Mouse (Mus musculus) testis, adult 2 months (tissue): ENCODE results near the gene Scd3.

Experiments used
- CTCF ChIP-seq: fragments of 200-500 bp; IDR thresholded peaks from 2 replicates; pipeline ENCODE4 v1.5.1; 2012; ENCODE audit warnings: low read depth, mild to moderate bottlenecking, inconsistent platforms, low read length, moderate library complexity; ENCODE audit not compliant: control insufficient read depth, insufficient read depth, insufficient replicate concordance
- POLR2A ChIP-seq: fragments of 200-500 bp; IDR thresholded peaks from 2 replicates; pipeline ENCODE4 v1.6.1; 2012; ENCODE audit warnings: low read depth, mild to moderate bottlenecking, inconsistent platforms, low read length, moderate library complexity; ENCODE audit not compliant: control insufficient read depth

DNA sequence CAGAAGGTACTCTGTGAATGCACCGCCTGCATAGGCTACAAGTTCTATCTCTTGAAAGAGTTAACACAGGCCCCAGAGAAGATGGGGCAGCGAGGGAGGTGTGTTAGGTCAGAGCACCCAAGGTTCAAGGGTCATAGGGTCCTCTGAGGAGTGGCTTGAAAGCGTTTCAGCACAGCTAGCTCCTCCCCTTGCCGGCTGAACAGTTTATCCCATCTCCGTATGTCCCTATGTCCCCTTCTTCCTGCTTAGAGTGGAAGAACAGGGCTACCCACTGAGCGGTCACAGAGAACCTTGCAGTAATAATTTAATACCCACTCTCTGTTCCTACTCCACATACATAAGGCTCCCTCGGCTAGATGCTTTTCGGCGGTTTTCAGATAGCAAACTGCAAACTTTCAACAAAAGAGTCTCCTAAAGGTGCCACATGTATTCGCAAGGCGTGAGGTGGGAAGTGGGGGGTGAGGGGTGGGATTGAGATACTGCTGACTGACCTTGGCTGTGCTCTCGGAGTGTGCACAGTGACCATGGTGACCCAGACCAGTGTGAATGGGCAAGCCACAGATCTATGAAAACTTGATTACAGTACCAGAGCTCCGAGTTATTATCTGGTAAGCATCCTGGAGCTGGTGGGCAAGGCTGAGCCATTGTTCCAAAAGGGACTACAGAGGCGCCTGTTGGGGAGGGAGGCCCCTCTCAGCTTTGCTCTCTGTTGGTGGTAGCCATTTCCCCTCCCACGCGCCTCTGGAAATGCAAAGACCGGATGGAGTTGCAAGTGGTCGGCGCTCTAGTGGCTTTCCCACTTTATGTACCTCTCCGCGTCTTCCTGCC is 90.1 kb downstream of the Scd3 start, which contains the start of gene Scd2:
- TF ChIP-seq CTCF: no peak
- TF ChIP-seq POLR2A: no peak
